Comparison of ENCODE assay signal across 8 mouse cellular contexts in the genomic region with DNA sequence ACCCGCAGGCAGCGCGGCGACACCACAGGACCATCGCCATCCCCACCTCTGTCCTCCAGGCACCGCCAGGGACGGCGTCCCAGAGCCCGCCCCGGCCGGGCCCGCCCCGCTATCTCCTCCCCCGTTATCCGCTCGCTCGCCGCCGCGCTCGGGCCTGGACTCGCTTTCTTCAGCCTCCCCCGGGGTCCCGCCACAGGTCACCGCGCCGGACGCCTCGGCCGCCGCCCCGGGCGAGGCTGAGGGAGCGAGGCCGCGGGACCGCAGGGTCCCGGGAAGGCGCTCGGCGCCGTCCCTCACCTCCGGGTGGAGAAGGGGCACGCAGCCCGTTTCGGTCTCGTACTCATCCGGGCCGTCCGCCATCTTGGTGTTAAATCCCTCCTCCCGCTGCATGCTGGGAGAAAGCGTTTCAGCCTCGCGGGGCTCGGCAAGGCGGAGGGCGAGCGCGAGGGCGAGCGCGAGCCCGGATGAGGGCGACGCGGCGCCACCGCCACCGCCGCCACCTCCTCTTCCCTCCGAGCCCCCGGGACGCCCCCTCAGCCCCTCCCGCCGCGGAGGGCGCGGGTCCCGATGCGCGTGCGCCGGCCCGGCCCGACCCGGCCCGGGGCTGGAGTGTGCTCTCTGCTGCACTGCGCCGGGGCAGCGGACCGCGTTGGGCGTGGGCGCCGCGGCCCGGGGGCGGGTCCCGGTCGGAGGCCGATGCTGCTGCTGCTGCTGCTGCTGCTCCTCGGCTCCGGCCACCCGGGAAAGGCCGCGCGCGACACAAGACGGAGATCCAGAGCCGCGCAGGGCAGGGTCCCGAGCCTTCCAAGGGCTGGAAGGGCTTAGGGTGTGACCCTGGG. TPM values are rescaled to one million over a fixed set of nuclear protein-coding genes. Genes with fewer than 3 reads are reported as not detected.
DNase-seq lines count a peak whose midpoint lies in the region; ATAC-seq and TF ChIP-seq lines count a peak whose summit lies in the region.

A gene (minus strand): TSS at position 500 of the 839 bp plus-strand sequence.

- under 1% methylated on average over 78 of the region's 112 CpGs for WGBS in forebrain, embryonic 15.5 days
- WGBS in neural tube, embryonic 14.5 days = under 1% methylated on average over 77 of the region's 112 CpGs

- H3K4me3 ChIP-seq in ES-E14 (ENCODE audit: insufficient read depth in 1 of 2, low read depth in 1 of 2, low read length in 2 of 2, poor library complexity in 1 of 2, severe bottlenecking in 1 of 2) = peak within 1 kb of the TSS; percentile 89 to 95
- peak within 1 kb of the TSS; percentile 73 for H3K4me3 ChIP-seq in forebrain, embryonic 15.5 days
- peak within 1 kb of the TSS; percentile 91 for H3K4me3 ChIP-seq in neural tube, embryonic 14.5 days (ENCODE audit: low read depth, low read length)
- H3K4me3 ChIP-seq in testis, adult 2 months (ENCODE audit: control insufficient read depth, low read depth, low read length) = peak within 1 kb of the TSS; percentile 90

- H3K9ac ChIP-seq in ES-E14 (ENCODE audit: insufficient read depth, low read depth, low read length, poor library complexity, severe bottlenecking) = peak within 1 kb of the TSS; percentile 97
- peak within 1 kb of the TSS; percentile 96 for H3K9ac ChIP-seq in forebrain, embryonic 15.5 days (replicated peaks)
- H3K9ac ChIP-seq in neural tube, embryonic 14.5 days (replicated peaks; ENCODE audit: low read depth, low read length) = peak within 1 kb of the TSS; percentile 100

- intact Hi-C loops in heart, postnatal 14 days (cut with DNase I) = loop anchor here (2.0 to 5.0 kb wide), 2 partner anchors 17 to 152 kb away; a partner anchor contains a TSS

- peak; percentile 81 for DNase-seq in ES-E14 (ENCODE audit: low read depth, low spot score)
- peak; percentile 89 for DNase-seq in cerebellum, adult 11-12 months
- DNase-seq in heart, postnatal 14 days = peak; percentile 89 to 90
- DNase-seq in layer of hippocampus, adult 18-20 months (ENCODE audit: low spot score in 2 of 2) = peak; percentile 85 to 94
- peak; percentile 90 for DNase-seq in lung, adult 18-20 months

- H3K9me3 ChIP-seq in ES-E14 (ENCODE audit: control insufficient read depth, insufficient read depth, low read depth, low read length) = no peaks in the 10 kb centered on the region; the same call in 1 of the 2 replicates
- H3K9me3 ChIP-seq in forebrain, embryonic 15.5 days = no peaks in the 10 kb centered on the region
- H3K9me3 ChIP-seq in neural tube, embryonic 14.5 days (ENCODE audit: control insufficient read depth, low read length) = no peaks in the 10 kb centered on the region

- peak within 1 kb of the TSS; percentile 68 for H3K27ac ChIP-seq in ES-E14 (ENCODE audit: insufficient read depth, low read depth, low read length, poor library complexity, severe bottlenecking)
- H3K27ac ChIP-seq in forebrain, embryonic 15.5 days (replicated peaks) = peak within 1 kb of the TSS; percentile 98
- H3K27ac ChIP-seq in neural tube, embryonic 14.5 days (ENCODE audit: low read depth, low read length) = peak within 1 kb of the TSS; percentile 100
- peak within 1 kb of the TSS; percentile 90 for H3K27ac ChIP-seq in testis, adult 2 months (ENCODE audit: control insufficient read depth, insufficient read depth, low read depth, low read length)

- peak within 1 kb of the TSS; percentile 86 for H3K4me2 ChIP-seq in forebrain, embryonic 15.5 days (replicated peaks)
- H3K4me2 ChIP-seq in neural tube, embryonic 14.5 days (ENCODE audit: low read depth, low read length) = peak within 1 kb of the TSS; percentile 96

- no peaks in the 10 kb centered on the region for H3K27me3 ChIP-seq in forebrain, embryonic 15.5 days
- H3K27me3 ChIP-seq in neural tube, embryonic 14.5 days (ENCODE audit: control insufficient read depth, insufficient read depth, low read length) = no peaks in the 10 kb centered on the region
- H3K27me3 ChIP-seq in testis, adult 2 months (ENCODE audit: control insufficient read depth, insufficient read depth, low read length) = no peaks in the 10 kb centered on the region

- ATAC-seq in forebrain, embryonic 15.5 days (replicated peaks) = peak; percentile 93
- peak; percentile 93 for ATAC-seq in neural tube, embryonic 14.5 days (ENCODE audit: low read depth)

- TF ChIP-seq POLR2A in testis, adult 2 months (IDR thresholded peaks at IDR 0.05; ENCODE audit: control insufficient read depth, low read depth, low read length) = peak; percentile 93

- no peaks in the 10 kb centered on the region for H3K36me3 ChIP-seq in ES-E14 (ENCODE audit: control insufficient read depth, insufficient read depth, low read length, poor library complexity, severe bottlenecking)
- H3K36me3 ChIP-seq in forebrain, embryonic 15.5 days = no peaks in the 10 kb centered on the region
- H3K36me3 ChIP-seq in neural tube, embryonic 14.5 days (ENCODE audit: control insufficient read depth, insufficient read depth, low read length) = no peaks in the 10 kb centered on the region
- H3K36me3 ChIP-seq in testis, adult 2 months (ENCODE audit: control insufficient read depth, insufficient read depth, low read length) = no peaks in the 10 kb centered on the region

- peaks cover 0 to 5% of the 10 kb centered on the region in 2 experiments; a peak in 2 of 4 replicates for H3K4me1 ChIP-seq in ES-E14 (ENCODE audit: control insufficient read depth in 2 of 2, insufficient read depth in 2 of 2, low read length in 2 of 2, poor library complexity in 1 of 2)
- H3K4me1 ChIP-seq in forebrain, embryonic 15.5 days = peaks cover 27% of the 10 kb centered on the region
- H3K4me1 ChIP-seq in neural tube, embryonic 14.5 days (ENCODE audit: control insufficient read depth, insufficient read depth, low read length) = peaks cover 25% of the 10 kb centered on the region
- peaks cover 2% of the 10 kb centered on the region for H3K4me1 ChIP-seq in testis, adult 2 months (ENCODE audit: control insufficient read depth, insufficient read depth, low read length)

- in situ Hi-C loops in ES-E14 (cut with MboI; ENCODE audit: low sequenced_read_pairs in 2 of 2, unreplicated experiment in 2 of 2) = no loop called here

- no peak for TF ChIP-seq CTCF in testis, adult 2 months (IDR thresholded peaks at IDR 0.05; ENCODE audit: control insufficient read depth, insufficient read depth, insufficient replicate concordance, low read depth, low read length)

TF ChIP-seq in ES-E14, 5 proteins besides CTCF, POLR2A, EP300 and RAD21:
- TF ChIP-seq MAFK (IDR thresholded peaks at IDR 0.05; ENCODE audit: insufficient read depth, low read depth, low read length) (no peak), ZNF384 (IDR thresholded peaks at IDR 0.05; ENCODE audit: low read depth, low read length) (no peak), ZC3H11A (IDR thresholded peaks at IDR 0.05; ENCODE audit: borderline replicate concordance, low read depth, low read length) (no peak), HCFC1 (IDR thresholded peaks at IDR 0.05; ENCODE audit: borderline replicate concordance, insufficient read depth, low read length) (peak; percentile 65; the same call in 1 of the 2 replicates), CHD2 (IDR thresholded peaks at IDR 0.05; ENCODE audit: low read depth, low read length) (0 out of 2 replicates have a peak, but pooled peaks have one; percentile 43)

RNA-seq across cellular contexts. Expression of the gene that starts here (rescaled TPM):
- 26.2 and 33.1 TPM in 2 replicates for total RNA-seq in ES-E14 (2012; rRNA removed)
- polyA plus RNA-seq in forebrain, embryonic 15.5 days (2015; fragmentation: Nextera tagmentation; extraction: Ambion mirVana) = 52.0 and 55.5 TPM in 2 replicates
- total RNA-seq in heart, postnatal 14 days (2021) = 10 to 100 TPM; 23.7 to 25.8 TPM
- total RNA-seq in layer of hippocampus, adult 18-20 months (2021) = 100 to 1,000 TPM; 102 to 107 TPM
- polyA plus RNA-seq in neural tube, embryonic 14.5 days (2014; fragmentation: Nextera tagmentation; extraction: Ambion mirVana) = 74.1 and 90.4 TPM in 2 replicates
- polyA plus RNA-seq in testis, adult 2 months (2012; rRNA removed) = 10.1 and 10.4 TPM in 2 replicates

Comparison
In these comparisons a context has a peak if more than half of its experiments do, and no peak if none do; other contexts are left out.
1. Peak in every context shown above with its lines: DNase-seq, ATAC-seq, H3K4me3 ChIP-seq and H3K27ac ChIP-seq.